Mouse (Mus musculus) liver, embryonic 14.5 days (tissue): ENCODE results near the gene Rnf213. TPM values are rescaled to one million over a fixed set of nuclear protein-coding genes. Genes with fewer than 3 reads are reported as not detected.
A peak's percentile ranks its signal among the peaks of the same experiment; 100 is the strongest.

Source experiments
- ATAC-seq: fragments of 200-750 bp; cut with Nextera tagmentation; 2 replicates; pipeline ENCODE4 v1.8.0; 2017; ENCODE audit warnings: moderate number of reproducible peaks, mild to moderate bottlenecking, moderate library complexity; ENCODE audit not compliant: insufficient read depth
- DNase-seq, 3 experiments: peaks; one replicate each; pipeline ENCODE4 v3.0.0-alpha.2; 2012 to 2013; ENCODE audit warnings: low read depth in 3 of 3, low spot score in 3 of 3
- H3K27ac ChIP-seq: fragments of 300-500 bp; sonication (generic); 2 replicates; pipeline ENCODE4 v1.5.1; 2014; ENCODE audit warnings: moderate library complexity, mild to moderate bottlenecking, control low read depth, inconsistent platforms
- H3K27me3 ChIP-seq: fragments of 300-500 bp; sonication (generic); 2 replicates; pipeline ENCODE4 v1.6.1; 2014; ENCODE audit warnings: mild to moderate bottlenecking, low read length, moderate library complexity; ENCODE audit not compliant: control insufficient read depth, insufficient read depth
- H3K36me3 ChIP-seq: fragments of 300-500 bp; sonication (generic); replicated peaks from 2 replicates; pipeline ENCODE4 v1.6.1; 2014; ENCODE audit warnings: low read depth; ENCODE audit not compliant: control insufficient read depth, insufficient read depth
- H3K4me1 ChIP-seq, 2 experiments: fragments of 200-500 bp in 1 of 2; fragments of 300-500 bp in 1 of 2; sonication (generic) in 1 of 2; replicated peaks; 2 replicates each; pipeline ENCODE4 v1.6.1; 2012 to 2014; ENCODE audit warnings: antibody characterized with exemption in 1 of 2, inconsistent platforms in 1 of 2, low read length in 1 of 2; ENCODE audit not compliant: control insufficient read depth in 2 of 2, insufficient read depth in 2 of 2
- H3K4me2 ChIP-seq: fragments of 300-500 bp; sonication (generic); 2 replicates; pipeline ENCODE4 v1.6.1; 2014; ENCODE audit warnings: low read depth, mild to moderate bottlenecking, control low read depth, moderate library complexity
- H3K4me3 ChIP-seq, 2 experiments: fragments of 200-500 bp in 1 of 2; fragments of 300-500 bp in 1 of 2; sonication (generic) in 1 of 2; 2 replicates each; pipeline ENCODE4 v1.5.1; 2012 to 2014; ENCODE audit warnings: low read depth in 2 of 2, low read length in 2 of 2, mild to moderate bottlenecking in 2 of 2, control low read depth in 1 of 2, inconsistent platforms in 1 of 2, moderate library complexity in 1 of 2; ENCODE audit not compliant: insufficient read depth in 1 of 2
- H3K9ac ChIP-seq: fragments of 300-500 bp; sonication (generic); replicated peaks from 2 replicates; pipeline ENCODE4 v1.6.1; 2014; ENCODE audit warnings: mild to moderate bottlenecking, control low read depth, moderate library complexity
- H3K9me3 ChIP-seq: fragments of 300-500 bp; sonication (generic); 2 replicates; pipeline ENCODE4 v1.6.1; 2016; ENCODE audit warnings: low read length, mixed read lengths; ENCODE audit not compliant: control insufficient read depth
- CTCF ChIP-seq: IDR thresholded peaks from 2 replicates; pipeline ENCODE4 v1.5.1; 2016; ENCODE audit warnings: antibody characterized with exemption, low read depth, control low read depth
- EP300 ChIP-seq: IDR thresholded peaks from 2 replicates; pipeline ENCODE4 v1.6.1; 2016; ENCODE audit warnings: antibody characterized with exemption, low read depth
- WGBS: fragments of 180-500 bp; shearing (Covaris S2); extraction: QIAGEN DNeasy Blood & Tissue Kit; methylation state at CpG from one replicate; pipeline ENCODE4 v1.1.7; 2014; ENCODE audit not compliant: insufficient replicate concordance; 5-methylcytosine and 5-hydroxymethylcytosine counted together
- polyA plus RNA-seq, 2 experiments: library from polyadenylated mRNA; depleted of rRNA in 1 of 2; stranded (reverse) in 1 of 2; unstranded in 1 of 2; fragments of >200 nt; fragmentation: Nextera tagmentation in 1 of 2; extraction: Ambion mirVana in 1 of 2; gene quantifications; 2 replicates each; pipeline versions ENCODE4 v1.2.1 to v1.2.3; 2012 to 2014

Rnf213 gene
- polyA plus RNA-seq (2012; rRNA removed): 5.4 and 6.5 TPM in 2 replicates
- 4.9 and 5.8 TPM in 2 replicates for polyA plus RNA-seq (2014; fragmentation: Nextera tagmentation; extraction: Ambion mirVana)

- Histone ChIP-seq H3K9me3 (no peaks in the 10 kb centered on the region), H3K4me1 (peaks cover 19 to 28% of the 10 kb centered on the region in 2 experiments), H3K4me2 (peak within 1 kb of the TSS; percentile 87), H3K36me3 (no peaks in the 10 kb centered on the region), H3K9ac (peak within 1 kb of the TSS; percentile 56), H3K27ac (peak within 1 kb of the TSS; percentile 61), H3K4me3 (peak within 1 kb of the TSS; percentile 78 to 96), H3K27me3 (peaks cover 5% of the 10 kb centered on the region; the same call in 1 of the 2 replicates)
- peak; percentile 49 to 68 (median 52) for DNase-seq
- peak; percentile 60 for ATAC-seq
- TF ChIP-seq CTCF (peak; percentile 65), EP300 (no peak)
- under 1% methylated on average over 19 of the region's 19 CpGs for WGBS
These were observed at the start of gene Rnf213 for GRCm38 (mm10) chr11:119392800-119393482. TSS of gene Rnf213 (plus strand) at chr11:119393100.

GRCm38 (mm10) chr11:119344178-119344577 is 48.7 kb upstream of the Rnf213 start:
- Histone ChIP-seq H3K4me2 (no peak overlapping the region), H3K9me3 (no peaks in the 10 kb centered on the region), H3K36me3 (no peaks in the 10 kb centered on the region), H3K9ac (no peak overlapping the region), H3K27ac (no peak overlapping the region), H3K4me3 (no peak overlapping the region), H3K27me3 (no peaks in the 10 kb centered on the region), H3K4me1 (no peaks in the 10 kb centered on the region)
- 70% methylated on average over 8 of the region's 8 CpGs for WGBS
- no peak for DNase-seq
- no peak for ATAC-seq
- TF ChIP-seq CTCF (no peak), EP300 (no peak)

GRCm38 (mm10) chr11:119344865-119345264 is 48.0 kb upstream of the Rnf213 start:
- no peaks in the 10 kb centered on the region for H3K4me1 ChIP-seq
- no peak overlapping the region for H3K4me3 ChIP-seq
- no peaks in the 10 kb centered on the region for H3K9me3 ChIP-seq
- no peak overlapping the region for H3K9ac ChIP-seq
- H3K27me3 ChIP-seq: no peaks in the 10 kb centered on the region
- WGBS: 30% methylated on average over 6 of the region's 6 CpGs
- DNase-seq: no peak
- no peaks in the 10 kb centered on the region for H3K36me3 ChIP-seq
- H3K27ac ChIP-seq: no peak overlapping the region
- no peak for ATAC-seq
- H3K4me2 ChIP-seq: no peak overlapping the region
- TF ChIP-seq EP300 (no peak), CTCF (no peak)

GRCm38 (mm10) chr11:119347125-119347524 is 45.8 kb upstream of the Rnf213 start:
- Histone ChIP-seq H3K9me3 (no peaks in the 10 kb centered on the region), H3K9ac (no peak overlapping the region), H3K27ac (no peak overlapping the region), H3K4me2 (no peak overlapping the region), H3K36me3 (no peaks in the 10 kb centered on the region), H3K4me1 (no peaks in the 10 kb centered on the region), H3K4me3 (no peak overlapping the region), H3K27me3 (no peaks in the 10 kb centered on the region)
- TF ChIP-seq EP300: no peak
- TF ChIP-seq CTCF: no peak
- ATAC-seq (no peak), DNase-seq (no peak)
- 30% methylated on average over 4 of the region's 4 CpGs for WGBS

GRCm38 (mm10) chr11:119352113-119352512 is 40.8 kb upstream of the Rnf213 start:
- no peak for ATAC-seq
- no peak overlapping the region for H3K4me2 ChIP-seq
- H3K36me3 ChIP-seq: no peaks in the 10 kb centered on the region
- no peak overlapping the region for H3K9ac ChIP-seq
- no peak for TF ChIP-seq CTCF
- TF ChIP-seq EP300: no peak
- 26% methylated on average over 7 of the region's 7 CpGs for WGBS
- no peaks in the 10 kb centered on the region for H3K9me3 ChIP-seq
- H3K4me1 ChIP-seq: peaks cover 9 to 14% of the 10 kb centered on the region in 2 experiments; a peak in 3 of 4 replicates
- no peak overlapping the region for H3K4me3 ChIP-seq
- H3K27me3 ChIP-seq: no peaks in the 10 kb centered on the region
- no peak for DNase-seq
- no peak overlapping the region for H3K27ac ChIP-seq
